ENCODE assay signal across 7 mouse cellular contexts in the genomic region with DNA sequence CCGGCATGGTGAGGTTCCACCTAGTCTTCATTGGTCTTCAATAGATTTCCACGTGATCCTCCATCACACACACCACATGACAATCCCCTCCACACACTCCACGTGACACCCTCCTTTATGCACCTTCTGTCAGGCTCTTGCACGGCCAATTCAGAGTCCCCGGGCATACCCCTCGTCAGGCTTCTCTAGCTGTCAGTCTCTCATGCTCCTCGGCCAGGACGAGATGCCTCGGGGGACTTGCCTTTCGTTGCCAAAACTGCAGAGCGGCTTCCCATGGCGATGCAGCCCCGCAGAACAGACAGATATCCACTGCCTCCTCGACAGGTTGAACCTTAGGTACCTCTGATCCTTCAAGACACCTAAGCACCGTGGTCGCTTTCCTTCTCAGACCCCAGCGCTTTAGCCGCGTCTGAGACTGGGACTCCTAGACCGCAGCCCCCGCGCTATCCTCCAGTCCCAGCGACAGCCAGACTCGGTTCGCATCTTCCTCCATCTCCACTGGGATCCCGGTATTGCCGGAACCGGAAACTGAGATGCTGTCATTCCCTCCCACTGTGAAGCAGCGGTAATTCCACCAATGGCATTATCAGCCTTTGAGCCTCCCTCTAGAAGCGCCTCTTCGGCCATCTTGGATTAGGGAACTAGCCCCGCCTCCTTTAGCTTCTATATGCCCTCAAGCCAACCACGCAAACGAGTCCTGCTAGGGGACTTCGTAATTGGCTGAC. TPM values are rescaled to one million over a fixed set of nuclear protein-coding genes. Genes with fewer than 3 reads are reported as not detected.
DNase-seq lines count a peak whose midpoint lies in the region; ATAC-seq lines count a peak whose summit lies in the region.

Gene Slc25a44 (minus strand): TSS at position 535 of the 725 bp plus-strand sequence.

- H3K9ac ChIP-seq in embryonic facial prominence, embryonic 11.5 days (replicated peaks; ENCODE audit: low read length): peak within 1 kb of the TSS; percentile 64
- H3K9ac ChIP-seq in midbrain, embryonic 13.5 days (replicated peaks): peak within 1 kb of the TSS; percentile 81

- peak; percentile 95 for ATAC-seq in embryonic facial prominence, embryonic 11.5 days (replicated peaks; ENCODE audit: insufficient number of reproducible peaks, low FRiP score, low TSS enrichment, low read depth)
- ATAC-seq in granulocyte monocyte progenitor cell, adult 5-6 weeks (replicated peaks; ENCODE audit: poor library complexity, severe bottlenecking): peak; percentile 95
- peak; percentile 95 for ATAC-seq in midbrain, embryonic 13.5 days

- under 1% methylated on average over 35 of the region's 35 CpGs for WGBS in embryonic facial prominence, embryonic 11.5 days
- under 1% methylated on average over 35 of the region's 35 CpGs for WGBS in limb, embryonic 10.5 days
- under 1% methylated on average over 35 of the region's 35 CpGs for WGBS in midbrain, embryonic 13.5 days

- H3K4me2 ChIP-seq in embryonic facial prominence, embryonic 11.5 days (ENCODE audit: low read depth, low read length): peak within 1 kb of the TSS; percentile 85
- peak within 1 kb of the TSS; percentile 90 for H3K4me2 ChIP-seq in midbrain, embryonic 13.5 days (replicated peaks)

- no peak within 1 kb of the TSS for H3K27ac ChIP-seq in embryonic facial prominence, embryonic 11.5 days (replicated peaks; ENCODE audit: low read depth, low read length)
- H3K27ac ChIP-seq in limb, embryonic 10.5 days: peak within 1 kb of the TSS; percentile 66
- H3K27ac ChIP-seq in midbrain, embryonic 13.5 days: peak within 1 kb of the TSS; percentile 80

- H3K4me3 ChIP-seq in embryonic facial prominence, embryonic 11.5 days (ENCODE audit: low read depth, low read length): peak within 1 kb of the TSS; percentile 69
- peak within 1 kb of the TSS; percentile 74 for H3K4me3 ChIP-seq in limb, embryonic 10.5 days
- peak within 1 kb of the TSS; percentile 79 for H3K4me3 ChIP-seq in midbrain, embryonic 13.5 days (replicated peaks)

- H3K36me3 ChIP-seq in embryonic facial prominence, embryonic 11.5 days (replicated peaks; ENCODE audit: control insufficient read depth, insufficient read depth, low read depth, low read length): peaks cover 4% of the 10 kb centered on the region
- peaks cover 24% of the 10 kb centered on the region for H3K36me3 ChIP-seq in limb, embryonic 10.5 days
- peaks cover 18% of the 10 kb centered on the region for H3K36me3 ChIP-seq in midbrain, embryonic 13.5 days

- no peaks in the 10 kb centered on the region for H3K9me3 ChIP-seq in embryonic facial prominence, embryonic 11.5 days (replicated peaks; ENCODE audit: control insufficient read depth, low read length)
- H3K9me3 ChIP-seq in limb, embryonic 10.5 days (replicated peaks): no peaks in the 10 kb centered on the region
- no peaks in the 10 kb centered on the region for H3K9me3 ChIP-seq in midbrain, embryonic 13.5 days

- no peaks in the 10 kb centered on the region for H3K27me3 ChIP-seq in embryonic facial prominence, embryonic 11.5 days (ENCODE audit: control insufficient read depth, insufficient read depth, low read length)
- H3K27me3 ChIP-seq in limb, embryonic 10.5 days (ENCODE audit: low read depth, poor library complexity, severe bottlenecking): no peaks in the 10 kb centered on the region
- H3K27me3 ChIP-seq in midbrain, embryonic 13.5 days: no peaks in the 10 kb centered on the region

- no peaks in the 10 kb centered on the region for H3K4me1 ChIP-seq in embryonic facial prominence, embryonic 11.5 days (ENCODE audit: control insufficient read depth, insufficient read depth, low read length)
- peaks cover 20% of the 10 kb centered on the region for H3K4me1 ChIP-seq in limb, embryonic 10.5 days
- peaks cover 29% of the 10 kb centered on the region for H3K4me1 ChIP-seq in midbrain, embryonic 13.5 days (replicated peaks)

- peak; percentile 96 for DNase-seq in adrenal gland, postnatal 14 days
- DNase-seq in embryonic facial prominence, embryonic 11.5 days (ENCODE audit: low spot score): peak; percentile 99
- DNase-seq in kidney, adult 11 months: peak; percentile 97
- DNase-seq in limb, embryonic 10.5 days (ENCODE audit: low spot score): peak; percentile 87
- peak; percentile 91 for DNase-seq in spleen, adult 12 weeks (ENCODE audit: low spot score)

RNA-seq across cellular contexts. Expression of gene Slc25a44, which starts in this region (rescaled TPM):
- total RNA-seq in adrenal gland, postnatal 14 days (2021): 46.7 and 51.7 TPM in 2 replicates
- 17.1 and 19.2 TPM in 2 replicates for polyA plus RNA-seq in embryonic facial prominence, embryonic 11.5 days (2014; fragmentation: Nextera tagmentation; extraction: Ambion mirVana)
- total RNA-seq in granulocyte monocyte progenitor cell, adult 5-6 weeks (2014; fragmentation: Nextera tagmentation): 13.1 and 13.5 TPM in 2 replicates
- total RNA-seq in granulocyte monocyte progenitor cell, adult 5-6 weeks (2017): 11.6 and 13.8 TPM in 2 replicates
- polyA plus RNA-seq in limb, embryonic 10.5 days (2016; fragmentation: Nextera tagmentation; extraction: Ambion mirVana): 16.7 and 18.0 TPM in 2 replicates
- 28.7 and 29.7 TPM in 2 replicates for polyA plus RNA-seq in midbrain, embryonic 13.5 days (2015; fragmentation: Nextera tagmentation; extraction: Ambion mirVana)
